Mouse (Mus musculus) neural tube, embryonic 14.5 days (tissue): ENCODE measurements around the gene Poc1a. TPM values are rescaled to one million over a fixed set of nuclear protein-coding genes. Genes with fewer than 3 reads are reported as not detected.

Experiments
- ATAC-seq: fragments of 200-750 bp; cut with Nextera tagmentation; 2 replicates; pipeline ENCODE4 v1.8.0; 2017; ENCODE audit warnings: low read depth, mild to moderate bottlenecking, moderate TSS enrichment, moderate library complexity
- H3K27ac ChIP-seq: fragments of 300-500 bp; sonication (generic); 2 replicates; pipeline ENCODE4 v1.5.1; 2014; ENCODE audit warnings: low read depth, mild to moderate bottlenecking, control low read depth, low read length, moderate library complexity, mixed read lengths
- H3K27me3 ChIP-seq: fragments of 300-500 bp; sonication (generic); 2 replicates; pipeline ENCODE4 v1.6.1; 2014; ENCODE audit warnings: low read length; ENCODE audit not compliant: control insufficient read depth, insufficient read depth
- H3K36me3 ChIP-seq: fragments of 300-500 bp; sonication (generic); 2 replicates; pipeline ENCODE4 v1.6.1; 2014; ENCODE audit warnings: low read length, mixed read lengths; ENCODE audit not compliant: control insufficient read depth, insufficient read depth
- H3K4me1 ChIP-seq: fragments of 300-500 bp; sonication (generic); 2 replicates; pipeline ENCODE4 v1.6.1; 2014; ENCODE audit warnings: low read length; ENCODE audit not compliant: control insufficient read depth, insufficient read depth
- H3K4me2 ChIP-seq: fragments of 300-500 bp; sonication (generic); 2 replicates; pipeline ENCODE4 v1.6.1; 2014; ENCODE audit warnings: mild to moderate bottlenecking, low read depth, low read length, control low read depth
- H3K4me3 ChIP-seq: fragments of 300-500 bp; sonication (generic); 2 replicates; pipeline ENCODE4 v1.5.1; 2014; ENCODE audit warnings: low read depth, low read length, control low read depth, mixed read lengths
- H3K9ac ChIP-seq: fragments of 300-500 bp; sonication (generic); replicated peaks from 2 replicates; pipeline ENCODE4 v1.6.1; 2014; ENCODE audit warnings: low read depth, mild to moderate bottlenecking, control low read depth, low read length, mixed read lengths
- H3K9me3 ChIP-seq: fragments of 300-500 bp; sonication (generic); 2 replicates; pipeline ENCODE4 v1.6.1; 2016; ENCODE audit warnings: low read length; ENCODE audit not compliant: control insufficient read depth
- WGBS: fragments of 180-500 bp; shearing (Covaris S2); extraction: QIAGEN DNeasy Blood & Tissue Kit; methylation state at CpG from one replicate; pipeline ENCODE4 v1.1.7; 2014; 5-methylcytosine and 5-hydroxymethylcytosine counted together
- polyA plus RNA-seq: library from polyadenylated mRNA; unstranded; fragments of >200 nt; fragmentation: Nextera tagmentation; extraction: Ambion mirVana; gene quantifications from 2 replicates; pipeline ENCODE4 v1.2.1, GENCODE M21; 2014

Gene Poc1a
- polyA plus RNA-seq, 1 experiment from 2014 or later: 5.8 TPM

DNA sequence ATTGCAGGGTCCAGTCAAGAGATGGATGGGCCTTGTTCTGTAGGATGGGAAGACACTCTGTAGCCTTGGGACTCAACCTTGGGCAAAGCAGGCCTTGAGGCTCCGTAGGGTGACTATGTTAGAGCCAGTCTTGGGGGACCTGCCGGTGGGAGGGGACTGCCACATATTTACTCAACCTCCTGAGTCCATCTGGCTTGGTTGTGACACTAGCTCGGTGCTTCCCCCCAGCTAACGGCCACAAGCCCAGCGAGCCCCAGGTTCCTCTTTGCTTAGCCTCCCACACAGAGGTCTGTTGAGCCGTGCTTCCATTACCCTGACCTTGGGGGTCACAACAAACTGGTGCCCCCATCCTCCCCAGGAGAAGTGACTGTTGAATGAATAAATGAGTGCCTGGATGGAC, 19.8 kb upstream of the Poc1a start:
- no peak overlapping the region for H3K9ac ChIP-seq
- 92% methylated on average over 6 of the region's 6 CpGs for WGBS
- no peaks in the 10 kb centered on the region for H3K4me1 ChIP-seq
- H3K27me3 ChIP-seq: no peaks in the 10 kb centered on the region
- no peak overlapping the region for H3K4me3 ChIP-seq
- H3K27ac ChIP-seq: no peak overlapping the region
- no peaks in the 10 kb centered on the region for H3K9me3 ChIP-seq
- no peak for ATAC-seq
- H3K36me3 ChIP-seq: no peaks in the 10 kb centered on the region
- no peak overlapping the region for H3K4me2 ChIP-seq

DNA sequence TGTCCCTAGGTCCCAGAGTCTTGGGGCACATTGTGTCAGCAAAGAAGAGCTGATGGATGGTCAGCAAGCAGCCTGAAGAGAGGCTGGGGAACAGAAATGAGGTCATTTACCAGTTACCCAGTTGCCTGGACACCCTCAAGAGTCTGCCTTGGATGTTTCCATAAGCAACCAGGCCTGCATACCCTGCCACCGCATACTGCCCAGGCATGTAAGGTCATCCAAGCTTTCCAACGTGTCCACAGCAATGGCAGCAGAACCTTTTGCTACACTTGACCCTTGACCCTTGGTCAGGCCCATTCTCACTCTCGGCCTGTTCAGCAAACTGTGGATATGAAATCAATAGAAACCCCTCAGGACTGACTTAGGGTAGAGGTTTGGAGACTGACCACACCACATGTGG, 19.4 kb upstream of the Poc1a start:
- no peak for ATAC-seq
- Histone ChIP-seq H3K27ac (no peak overlapping the region), H3K4me2 (no peak overlapping the region), H3K4me1 (no peaks in the 10 kb centered on the region), H3K4me3 (no peak overlapping the region), H3K36me3 (no peaks in the 10 kb centered on the region), H3K9me3 (no peaks in the 10 kb centered on the region), H3K27me3 (no peaks in the 10 kb centered on the region), H3K9ac (no peak overlapping the region)
- WGBS: 84% methylated on average over 3 of the region's 3 CpGs

- no peaks in the 10 kb centered on the region for H3K36me3 ChIP-seq
- no peaks in the 10 kb centered on the region for H3K9me3 ChIP-seq
- no peak overlapping the region for H3K9ac ChIP-seq
- H3K4me1 ChIP-seq: no peaks in the 10 kb centered on the region
- H3K4me2 ChIP-seq: no peak overlapping the region
- no peak overlapping the region for H3K4me3 ChIP-seq
- 89% methylated on average over 3 of the region's 3 CpGs for WGBS
- no peak overlapping the region for H3K27ac ChIP-seq
- H3K27me3 ChIP-seq: no peaks in the 10 kb centered on the region
- no peak for ATAC-seq
Observed at GRCm38 (mm10) chr9:106262075-106262474, 18.8 kb upstream of the Poc1a start.

DNA sequence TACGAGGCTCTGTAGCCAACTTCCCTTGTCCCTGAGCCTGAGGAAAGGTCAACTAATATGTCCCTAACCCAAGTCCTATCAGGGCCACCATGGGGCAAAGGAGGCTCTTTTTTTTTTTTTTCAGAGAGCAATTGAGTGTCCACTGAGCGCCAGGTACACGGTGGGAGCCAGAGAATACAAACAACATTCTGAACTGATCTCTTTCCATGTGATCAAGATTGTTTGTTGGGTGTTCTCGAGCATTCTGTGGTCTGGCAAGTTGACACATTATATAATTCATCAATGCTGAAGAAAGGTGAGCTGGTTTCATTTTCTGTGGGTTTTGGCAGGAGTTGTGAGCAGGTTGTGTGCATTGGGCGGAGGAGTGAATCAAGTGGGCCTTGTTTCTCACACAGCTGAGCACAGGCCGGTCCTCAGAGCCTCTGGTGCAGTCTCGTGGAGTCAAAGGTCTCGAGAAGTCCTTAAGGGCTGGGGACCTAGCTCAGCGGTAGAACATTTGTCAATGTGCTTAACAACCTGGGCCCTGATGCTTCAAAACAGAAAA, 17.4 kb upstream of the Poc1a start:
- H3K27ac ChIP-seq: no peak overlapping the region
- H3K4me1 ChIP-seq: no peaks in the 10 kb centered on the region
- no peak overlapping the region for H3K4me2 ChIP-seq
- H3K27me3 ChIP-seq: no peaks in the 10 kb centered on the region
- no peaks in the 10 kb centered on the region for H3K9me3 ChIP-seq
- no peak overlapping the region for H3K9ac ChIP-seq
- H3K36me3 ChIP-seq: no peaks in the 10 kb centered on the region
- WGBS: 85% methylated on average over 9 of the region's 9 CpGs
- no peak overlapping the region for H3K4me3 ChIP-seq
- no peak for ATAC-seq

GRCm38 (mm10) chr9:106265358-106266075, 15.3 kb upstream of the Poc1a start:
- Histone ChIP-seq H3K27me3 (no peaks in the 10 kb centered on the region), H3K9me3 (no peaks in the 10 kb centered on the region), H3K36me3 (no peaks in the 10 kb centered on the region), H3K27ac (no peak overlapping the region), H3K9ac (no peak overlapping the region), H3K4me1 (0 out of 2 replicates have a peak, but pooled peaks cover 3% of the 10 kb centered on the region), H3K4me3 (no peak overlapping the region), H3K4me2 (no peak overlapping the region)
- no peak for ATAC-seq
- WGBS: 90% methylated on average over 12 of the region's 12 CpGs

- no peak overlapping the region for H3K9ac ChIP-seq
- no peak for ATAC-seq
- H3K4me3 ChIP-seq: no peak overlapping the region
- H3K4me2 ChIP-seq: no peak overlapping the region
- no peaks in the 10 kb centered on the region for H3K36me3 ChIP-seq
- no peak overlapping the region for H3K27ac ChIP-seq
- 69% methylated on average over 2 of the region's 2 CpGs for WGBS
- H3K4me1 ChIP-seq: 0 out of 2 replicates have a peak, but pooled peaks cover 3% of the 10 kb centered on the region
- H3K27me3 ChIP-seq: no peaks in the 10 kb centered on the region
- H3K9me3 ChIP-seq: no peaks in the 10 kb centered on the region
Observed at GRCm38 (mm10) chr9:106266936-106267657, 13.8 kb upstream of the Poc1a start.

DNA sequence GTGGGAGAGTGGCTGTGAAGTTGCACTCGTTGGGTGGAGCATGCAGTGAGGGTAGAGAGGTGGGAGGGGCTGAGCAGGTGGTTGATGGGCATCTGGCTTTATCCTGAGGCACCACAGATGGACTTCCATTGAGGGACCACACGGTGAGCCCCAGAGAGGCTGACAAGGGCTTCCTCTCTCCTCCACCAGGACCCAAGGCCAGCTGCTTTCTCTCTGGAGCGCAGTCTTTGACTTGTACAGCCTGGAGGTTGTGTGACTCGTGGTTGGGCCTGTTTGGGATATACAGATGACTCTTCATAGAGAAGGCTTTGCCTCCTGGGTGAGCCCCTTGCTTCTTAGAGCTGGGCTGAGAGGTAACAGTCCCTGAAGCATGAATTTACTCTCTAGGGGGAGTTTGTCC, 12.4 kb upstream of the Poc1a start:
- Histone ChIP-seq H3K9ac (no peak overlapping the region), H3K27ac (no peak overlapping the region), H3K9me3 (no peaks in the 10 kb centered on the region), H3K27me3 (no peaks in the 10 kb centered on the region), H3K4me3 (no peak overlapping the region), H3K4me1 (0 out of 2 replicates have a peak, but pooled peaks cover 3% of the 10 kb centered on the region), H3K4me2 (no peak overlapping the region), H3K36me3 (no peaks in the 10 kb centered on the region)
- ATAC-seq: no peak
- WGBS: 46% methylated on average over 4 of the region's 4 CpGs

- Histone ChIP-seq H3K4me3 (no peak overlapping the region), H3K27me3 (no peaks in the 10 kb centered on the region), H3K36me3 (no peaks in the 10 kb centered on the region), H3K9me3 (no peaks in the 10 kb centered on the region), H3K4me2 (no peak overlapping the region), H3K27ac (no peak overlapping the region), H3K4me1 (0 out of 2 replicates have a peak, but pooled peaks cover 3% of the 10 kb centered on the region), H3K9ac (no peak overlapping the region)
- no peak for ATAC-seq
- 71% methylated on average over 9 of the region's 9 CpGs for WGBS
Observed at GRCm38 (mm10) chr9:106269076-106269788, 11.6 kb upstream of the Poc1a start.
